Mouse (Mus musculus) ovary, adult 2 months (tissue): ENCODE data around the gene Tradd. TPM values are rescaled to one million over a fixed set of nuclear protein-coding genes. Genes with fewer than 3 reads are reported as not detected.

Experiments
- polyA plus RNA-seq: library from polyadenylated mRNA; depleted of rRNA; stranded (reverse); fragments of >200 nt; gene quantifications from 2 replicates; pipeline ENCODE4 v1.2.3, GENCODE M21; 2012; rRNA removed

Gene Tradd
- 24.8 and 29.8 TPM in 2 replicates for polyA plus RNA-seq

DNA sequence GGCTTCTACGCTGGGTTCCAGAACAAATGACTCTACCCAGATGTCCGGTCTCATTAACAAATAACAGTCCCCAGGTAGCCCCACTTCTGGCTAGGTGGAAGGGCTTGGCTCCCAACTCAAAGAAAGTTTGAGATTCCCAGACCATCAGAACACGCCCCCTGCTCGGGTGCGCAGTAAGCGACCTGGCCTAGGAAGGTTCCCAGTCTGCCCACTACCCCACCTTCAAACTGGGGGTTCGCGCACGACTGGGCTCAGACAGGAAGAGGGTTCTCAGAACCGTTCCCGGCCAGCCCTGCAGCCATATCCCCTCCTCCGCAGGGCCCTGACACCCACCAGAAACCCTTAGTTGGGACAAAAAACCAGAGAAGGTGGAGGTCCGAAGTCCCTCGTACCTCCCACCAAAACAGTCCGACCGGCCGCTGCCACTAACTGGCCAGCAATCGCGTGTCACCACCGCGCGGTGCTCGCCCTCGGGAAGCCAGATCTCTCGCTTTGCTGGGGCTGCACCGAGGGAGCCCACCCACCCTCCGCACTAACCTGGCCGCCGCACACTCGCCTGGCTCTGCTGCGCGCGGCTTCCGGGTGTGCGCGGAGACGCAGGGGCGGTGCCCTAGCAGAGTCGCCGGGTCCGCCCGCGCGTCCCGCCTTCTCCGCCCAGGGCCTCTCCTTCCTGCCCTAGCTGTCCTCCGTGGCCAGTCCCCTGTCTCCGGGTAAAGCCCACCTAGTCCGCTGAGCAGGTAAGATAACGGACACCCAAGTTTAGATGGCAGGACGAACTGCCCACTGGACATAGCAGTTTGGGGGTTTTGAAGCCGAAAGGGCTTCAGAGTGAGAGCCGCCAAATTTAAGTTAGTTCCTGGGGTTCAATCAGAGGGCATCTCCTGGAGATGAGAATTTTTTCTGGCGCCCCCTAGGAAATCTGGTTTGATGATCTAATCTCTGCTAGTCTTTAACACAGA lies at the start of gene Tradd, which contains the start of gene Fbxl8:
Gene Tradd (minus strand): TSS at position 586 of the 959 bp plus-strand sequence.
Gene Fbxl8 (plus strand): TSS at position 625 of the 959 bp plus-strand sequence.

DNA sequence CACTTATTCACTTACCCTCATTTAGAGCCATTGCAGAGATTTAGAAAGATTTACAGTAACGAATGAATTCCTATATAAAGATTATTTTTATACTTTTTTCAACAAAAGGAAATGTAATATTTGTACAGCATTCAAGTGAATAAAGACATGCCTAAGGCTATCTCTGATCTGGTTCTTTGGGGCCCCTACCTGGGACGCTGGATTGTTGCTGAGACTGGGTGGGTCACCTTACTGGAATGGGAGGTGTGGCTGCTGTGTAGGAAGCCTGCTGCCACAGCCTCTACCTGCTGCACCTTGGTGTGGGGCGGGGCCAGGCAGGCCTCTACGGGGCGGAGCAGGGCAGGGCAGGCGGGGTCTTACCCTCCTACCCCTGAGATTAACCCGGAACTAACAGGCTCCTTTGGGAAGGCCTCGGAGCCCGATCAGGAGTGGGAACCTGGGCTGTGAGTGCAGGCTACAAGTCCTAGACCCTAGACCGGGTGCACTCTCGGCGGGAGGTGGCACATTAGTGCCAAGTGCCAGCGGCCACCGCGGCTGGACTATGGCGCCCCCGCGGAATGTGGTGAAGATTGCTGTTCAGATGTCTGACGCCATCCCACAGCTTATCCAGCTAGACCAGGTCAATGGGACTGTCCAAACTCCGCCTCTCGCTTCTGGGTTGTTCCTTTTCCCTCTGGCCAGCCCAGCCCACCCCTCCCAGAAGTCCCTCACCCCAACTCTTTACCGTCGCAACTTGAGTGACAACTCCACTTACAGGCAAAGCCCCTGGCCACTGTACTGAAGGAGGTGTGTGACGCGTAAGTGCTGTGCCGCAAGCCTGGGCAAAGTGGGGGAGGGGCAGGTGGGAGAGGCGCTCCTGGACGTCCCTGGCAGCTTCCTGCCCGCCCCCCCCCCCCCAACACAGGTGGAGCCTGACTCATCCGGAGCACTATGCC lies 41.1 kb upstream of the Tradd start, which contains the start of gene Elmo3:
Gene Elmo3 (plus strand): TSS at position 391 of the 935 bp plus-strand sequence.

GRCm38 (mm10) chr8:105297511-105298192 lies 33.2 kb upstream of the Tradd start, which contains the start of gene E2f4:
TSS of gene E2f4 (plus strand) at chr8:105297663.

DNA sequence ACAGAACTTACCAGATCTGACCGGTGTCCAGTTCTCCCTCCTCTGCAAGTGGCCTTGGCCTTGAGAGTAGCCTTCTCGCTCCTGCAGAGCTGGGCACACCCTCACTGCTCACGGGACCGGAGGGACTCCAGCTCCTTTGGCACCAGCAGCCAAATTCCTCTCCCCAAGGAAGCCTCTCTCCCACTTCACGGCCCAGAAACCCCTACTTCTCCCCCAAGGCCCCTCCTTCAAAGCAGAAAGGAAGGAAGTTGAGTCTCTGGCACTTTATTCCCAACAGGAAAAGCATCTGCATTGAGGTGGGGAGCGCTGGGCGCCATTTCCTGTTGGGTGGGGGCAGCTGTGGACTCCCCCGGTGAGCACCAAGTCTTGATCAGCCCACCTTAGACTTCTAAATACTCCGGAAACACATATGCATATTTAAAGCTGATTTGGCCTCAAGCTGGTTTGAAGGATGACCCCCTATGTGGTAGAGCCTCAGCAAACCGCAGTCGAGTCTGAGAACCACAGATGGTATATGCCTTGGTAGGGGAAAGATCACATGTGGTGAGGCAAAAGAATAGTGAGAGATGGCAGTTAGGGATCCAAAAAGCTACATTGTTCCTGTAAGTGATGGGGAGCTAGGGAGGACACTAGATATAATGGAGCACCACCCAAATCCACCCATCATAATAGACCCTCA lies 31.6 kb upstream of the Tradd start, which contains the start of gene Exoc3l:
Gene Exoc3l (minus strand): TSS at position 207 of the 679 bp plus-strand sequence.

DNA sequence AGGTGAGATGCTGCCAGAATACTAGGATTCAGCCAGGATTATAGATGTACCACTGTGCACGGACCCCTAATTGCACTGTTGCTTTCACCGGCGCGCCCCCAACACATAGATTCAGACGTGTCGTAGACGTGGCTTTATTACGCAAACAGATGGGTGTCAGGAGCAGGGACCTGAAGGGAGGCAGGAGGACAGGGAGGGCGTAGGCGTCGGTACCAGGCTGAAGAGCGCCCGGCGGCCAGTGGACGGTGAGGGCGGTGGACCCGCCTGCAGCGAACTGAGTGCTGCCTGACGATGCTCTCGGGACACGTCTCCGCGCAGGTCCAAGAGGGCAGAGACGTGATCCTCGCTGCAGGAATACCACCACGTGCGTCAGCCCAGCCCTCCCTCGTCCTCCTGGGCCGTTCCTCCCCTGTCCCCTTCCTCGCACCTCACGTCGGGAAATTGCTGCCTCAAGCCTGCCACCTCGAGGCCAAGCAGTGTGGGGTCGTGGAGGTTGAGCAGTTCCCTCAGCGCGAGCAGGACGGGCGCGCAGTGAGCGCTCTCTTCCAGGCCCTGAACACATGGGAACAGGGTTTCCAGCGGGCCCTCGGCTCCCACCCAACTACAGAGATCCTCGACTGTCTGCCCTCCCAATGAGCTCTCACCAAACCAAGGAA lies 25.5 kb upstream of the Tradd start, which contains the start of gene 4931428F04Rik:
Gene 4931428F04Rik (minus strand): TSS at position 60 of the 656 bp plus-strand sequence.

DNA sequence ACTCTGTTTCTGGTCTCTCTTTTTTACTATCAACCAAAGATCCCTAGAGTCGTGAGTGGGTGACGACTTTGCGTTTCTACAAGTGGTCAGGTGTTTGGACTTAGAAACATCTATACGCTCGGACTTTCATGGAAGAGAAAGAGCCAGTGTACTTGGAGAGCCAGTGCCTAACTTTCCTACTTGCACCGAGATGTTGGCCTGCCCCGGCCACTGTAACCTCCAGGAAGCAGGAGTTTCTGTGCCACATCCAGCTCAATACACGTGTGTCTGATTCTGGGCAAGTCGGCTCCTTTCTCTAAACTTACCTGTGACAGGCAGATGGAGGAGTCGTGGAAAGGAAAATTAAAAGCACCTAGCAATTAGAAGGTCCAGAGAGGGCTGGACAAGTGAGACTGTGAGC lies 11.4 kb upstream of the Tradd start, which contains the start of gene Nol3:
Gene Nol3 (plus strand): TSS at position 301 of the 400 bp plus-strand sequence.

GRCm38 (mm10) chr8:105269461-105269947 lies 5.1 kb upstream of the Tradd start, which contains the start of gene Hsf4:
TSS of gene Hsf4 (plus strand) at chr8:105269801.

DNA sequence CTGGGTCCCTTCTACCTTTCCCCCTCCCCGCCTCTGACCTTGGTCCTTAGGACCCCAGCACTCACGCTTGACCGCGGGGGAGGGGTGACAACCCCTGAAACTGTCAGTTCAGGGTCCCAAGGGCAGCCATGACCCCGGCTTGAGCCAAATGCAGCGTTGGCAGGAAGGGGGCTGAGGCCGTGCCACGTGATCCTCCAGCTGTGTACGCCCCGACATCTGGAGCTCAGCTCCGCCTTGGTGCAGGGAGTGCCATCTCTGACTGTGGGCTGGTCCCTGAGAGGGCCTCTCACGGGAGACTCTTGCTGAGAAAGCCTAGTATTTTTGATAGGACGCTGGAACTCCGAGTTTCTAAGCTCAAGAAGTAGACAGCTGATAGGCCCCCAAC lies 9.5 kb downstream of the Tradd start, which contains the start of gene B3gnt9:
Gene B3gnt9 (minus strand): TSS at position 188 of the 385 bp plus-strand sequence.

GRCm38 (mm10) chr8:105224413-105225271 lies 39.8 kb downstream of the Tradd start, which contains the start of gene D230025D16Rik:
TSS of gene D230025D16Rik (plus strand) at chr8:105225145.

Other genes with a start within 250 kb of the Tradd start
- 0.15 and 0.67 TPM in 2 replicates for gene Ces3a, start 216.0 kb downstream of the Tradd start, polyA plus RNA-seq
- 0.15 and 0.81 TPM in 2 replicates for gene Ces3b, start 180.9 kb downstream of the Tradd start, polyA plus RNA-seq
- not detected in 2 replicates for gene Ces4a, start 132.8 kb downstream of the Tradd start, polyA plus RNA-seq
- gene Cbfb, start 93.9 kb downstream of the Tradd start, polyA plus RNA-seq = 10.4 and 10.6 TPM in 2 replicates
- 32.2 and 33.0 TPM in 2 replicates for gene D230025D16Rik, start 39.5 kb downstream of the Tradd start, polyA plus RNA-seq
- gene B3gnt9, start 9.5 kb downstream of the Tradd start, polyA plus RNA-seq = 49.7 and 92.5 TPM in 2 replicates
- 14.3 and 16.9 TPM in 2 replicates for gene Fbxl8, start within 50 bp of the Tradd start, polyA plus RNA-seq
- gene Hsf4, start 5.2 kb upstream of the Tradd start, polyA plus RNA-seq = 2.3 and 2.4 TPM in 2 replicates
- 2.5 and 3.0 TPM in 2 replicates for gene Nol3, start 11.5 kb upstream of the Tradd start, polyA plus RNA-seq
- 16.1 and 18.2 TPM in 2 replicates for gene 4931428F04Rik, start 25.3 kb upstream of the Tradd start, polyA plus RNA-seq
- gene Exoc3l, start 31.5 kb upstream of the Tradd start, polyA plus RNA-seq = 67.0 and 69.6 TPM in 2 replicates
- gene E2f4, start 33.1 kb upstream of the Tradd start, polyA plus RNA-seq = 160 and 176 TPM in 2 replicates
- 30.6 and 31.0 TPM in 2 replicates for gene Elmo3, start 41.0 kb upstream of the Tradd start, polyA plus RNA-seq
- 8.0 and 9.1 TPM in 2 replicates for gene Lrrc29, start 61.7 kb upstream of the Tradd start, polyA plus RNA-seq
- 106 and 112 TPM in 2 replicates for gene Tmem208, start 61.7 kb upstream of the Tradd start, polyA plus RNA-seq
- 22.3 TPM in 2 replicates for gene Fhod1, start 83.3 kb upstream of the Tradd start, polyA plus RNA-seq
- gene Slc9a5, start 84.2 kb upstream of the Tradd start, polyA plus RNA-seq = 6.2 and 6.8 TPM in 2 replicates
- gene Plekhg4, start 108.7 kb upstream of the Tradd start, polyA plus RNA-seq = 61.3 and 98.2 TPM in 2 replicates
- gene Kctd19, start 148.9 kb upstream of the Tradd start, polyA plus RNA-seq = 0.06 and 0.08 TPM in 2 replicates
- 4.7 TPM in 2 replicates for gene Lrrc36, start 149.0 kb upstream of the Tradd start, polyA plus RNA-seq
- 157 and 231 TPM in 2 replicates for gene Tppp3, start 206.9 kb upstream of the Tradd start, polyA plus RNA-seq
- gene Zdhhc1, start 232.3 kb upstream of the Tradd start, polyA plus RNA-seq = 132 TPM in 2 replicates